Mouse (Mus musculus) kidney, adult 2 months (tissue): ENCODE measurements around the gene Tbl3. TPM values are rescaled to one million over a fixed set of nuclear protein-coding genes. Genes with fewer than 3 reads are reported as not detected.

Experiments used
- DNase-seq: peaks from one replicate; pipeline ENCODE4 v3.0.0; 2021
- H3K27ac ChIP-seq: fragments of 200-500 bp; 2 replicates; pipeline ENCODE4 v1.5.1; 2012; ENCODE audit warnings: low read depth, low read length, control low read depth, inconsistent platforms; ENCODE audit not compliant: insufficient read depth
- H3K27me3 ChIP-seq: fragments of 200-500 bp; replicated peaks from 2 replicates; pipeline ENCODE4 v1.6.1; 2012; ENCODE audit warnings: mild to moderate bottlenecking, moderate library complexity, low read length, inconsistent platforms; ENCODE audit not compliant: control insufficient read depth, insufficient read depth
- H3K36me3 ChIP-seq: fragments of 200-500 bp; 2 replicates; pipeline ENCODE4 v1.6.1; 2012; ENCODE audit warnings: mild to moderate bottlenecking, moderate library complexity, low read length, inconsistent platforms; ENCODE audit not compliant: control insufficient read depth, insufficient read depth
- H3K4me1 ChIP-seq: fragments of 200-500 bp; 2 replicates; pipeline ENCODE4 v1.6.1; 2011; ENCODE audit warnings: low read length; ENCODE audit not compliant: control insufficient read depth, insufficient read depth
- H3K4me3 ChIP-seq: fragments of 200-500 bp; 2 replicates; pipeline ENCODE4 v1.5.1; 2011; ENCODE audit warnings: mild to moderate bottlenecking, low read depth, low read length, control low read depth; ENCODE audit not compliant: insufficient read depth
- CTCF ChIP-seq: fragments of 200-500 bp; conservative IDR thresholded peaks from 2 replicates; pipeline ENCODE4 v1.5.1; 2011; ENCODE audit warnings: low read depth, mild to moderate bottlenecking, control low read depth, low read length, moderate library complexity, mixed read lengths; ENCODE audit not compliant: insufficient read depth, insufficient read length
- POLR2A ChIP-seq: fragments of 200-500 bp; IDR thresholded peaks from one replicate; pipeline ENCODE4 v1.6.1; 2011; ENCODE audit warnings: low read depth, low read length, control low read depth
- WGBS: fragments of 180-500 bp; shearing (Covaris S2); methylation state at CpG from one replicate; pipeline ENCODE4 v1.1.7; 2018; 5-methylcytosine and 5-hydroxymethylcytosine counted together
- polyA plus RNA-seq: library from polyadenylated mRNA; depleted of rRNA; stranded (reverse); fragments of >200 nt; gene quantifications from 2 replicates; pipeline ENCODE4 v1.2.3, GENCODE M21; 2012

Gene Tbl3
- polyA plus RNA-seq, 1 experiment: 48.6 TPM

DNA sequence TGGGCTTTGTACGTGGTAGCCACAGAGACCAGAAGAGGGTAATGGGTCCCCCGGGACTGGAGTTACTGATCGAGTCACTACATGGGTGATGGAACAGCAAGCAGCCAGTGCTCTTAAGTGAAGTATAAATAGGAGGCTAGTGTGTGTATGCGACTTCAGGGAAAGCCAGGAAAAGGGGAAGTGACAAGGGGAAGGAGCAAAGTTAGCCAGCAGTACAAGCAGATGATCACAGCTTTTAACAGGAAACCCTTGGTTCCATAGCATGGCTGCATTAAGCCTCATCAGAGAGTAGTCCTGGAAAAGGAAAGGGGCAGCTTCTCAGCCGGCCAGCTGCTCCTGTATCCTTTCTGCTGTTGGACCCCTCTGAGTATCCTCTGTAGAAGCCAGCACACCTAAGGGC, 15.1 kb downstream of the Tbl3 start:
- H3K4me3 ChIP-seq: no peak overlapping the region
- WGBS: 85% methylated on average over 5 of the region's 5 CpGs
- H3K27ac ChIP-seq: no peak overlapping the region
- no peak for DNase-seq
- 0 out of 2 replicates have a peak, but pooled peaks cover 2% of the 10 kb centered on the region for H3K27me3 ChIP-seq
- TF ChIP-seq POLR2A (no peak), CTCF (no peak)
- no peaks in the 10 kb centered on the region for H3K4me1 ChIP-seq
- no peaks in the 10 kb centered on the region for H3K36me3 ChIP-seq

- Histone ChIP-seq H3K4me1 (no peaks in the 10 kb centered on the region), H3K27me3 (0 out of 2 replicates have a peak, but pooled peaks cover 2% of the 10 kb centered on the region), H3K36me3 (no peaks in the 10 kb centered on the region), H3K27ac (no peak within 1 kb of the TSS), H3K4me3 (peak within 1 kb of the TSS; percentile 23; the same call in 1 of the 2 replicates)
- TF ChIP-seq CTCF (no peak), POLR2A (no peak)
- DNase-seq: no peak
- whole genome bisulfite sequencing: 2% methylated on average over 53 of the region's 55 CpGs
These were observed 18.0 kb downstream of the Tbl3 start, which contains the start of gene Syngr3 for GRCm38 (mm10) chr17:24689251-24690081. Gene Syngr3, minus strand, starts transcription at chr17:24689955.

GRCm38 (mm10) chr17:24687599-24687998, 19.9 kb downstream of the Tbl3 start:
- Histone ChIP-seq H3K4me1 (no peaks in the 10 kb centered on the region), H3K27ac (no peak overlapping the region), H3K36me3 (no peaks in the 10 kb centered on the region), H3K27me3 (0 out of 2 replicates have a peak, but pooled peaks cover 2% of the 10 kb centered on the region), H3K4me3 (peak overlapping the region; percentile 29; the same call in 1 of the 2 replicates)
- 23% methylated on average over 23 of the region's 23 CpGs for WGBS
- no peak for DNase-seq
- TF ChIP-seq CTCF (no peak), POLR2A (no peak)

DNA sequence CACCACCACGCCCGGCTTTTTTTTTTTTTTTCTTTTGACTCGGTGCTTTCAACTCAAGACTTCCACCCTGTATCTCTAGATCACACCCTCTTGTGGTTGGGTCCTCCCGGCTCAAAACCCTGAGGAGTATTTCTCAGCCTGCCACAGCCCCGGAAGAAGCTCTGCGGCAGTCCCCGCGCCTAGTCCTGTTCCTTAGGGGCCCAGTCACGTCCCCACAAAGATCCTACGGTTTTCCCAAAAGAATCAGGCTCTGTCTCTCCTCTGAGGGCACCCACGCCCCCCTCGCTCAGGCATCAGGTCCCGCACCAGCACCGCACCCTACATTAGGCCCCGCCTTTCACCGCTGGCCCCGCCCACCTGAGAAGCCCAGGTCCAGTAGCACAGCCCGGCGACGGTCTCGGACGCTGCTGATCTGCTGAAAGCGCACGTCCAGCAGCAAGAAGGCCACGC, 20.3 kb downstream of the Tbl3 start:
- TF ChIP-seq POLR2A: no peak
- TF ChIP-seq CTCF: no peak
- H3K27me3 ChIP-seq: 0 out of 2 replicates have a peak, but pooled peaks cover 2% of the 10 kb centered on the region
- peak overlapping the region; percentile 29; the same call in 1 of the 2 replicates for H3K4me3 ChIP-seq
- H3K27ac ChIP-seq: no peak overlapping the region
- peak; percentile 75 for DNase-seq
- no peaks in the 10 kb centered on the region for H3K36me3 ChIP-seq
- H3K4me1 ChIP-seq: no peaks in the 10 kb centered on the region
- 4% methylated on average over 25 of the region's 25 CpGs for WGBS

GRCm38 (mm10) chr17:24686514-24686913, 20.9 kb downstream of the Tbl3 start:
- Histone ChIP-seq H3K4me1 (no peaks in the 10 kb centered on the region), H3K4me3 (no peak overlapping the region), H3K27me3 (0 out of 2 replicates have a peak, but pooled peaks cover 2% of the 10 kb centered on the region), H3K36me3 (no peaks in the 10 kb centered on the region), H3K27ac (no peak overlapping the region)
- 50% methylated on average over 16 of the region's 16 CpGs for WGBS
- DNase-seq: peak; percentile 72
- TF ChIP-seq POLR2A: no peak
- no peak for TF ChIP-seq CTCF

DNA sequence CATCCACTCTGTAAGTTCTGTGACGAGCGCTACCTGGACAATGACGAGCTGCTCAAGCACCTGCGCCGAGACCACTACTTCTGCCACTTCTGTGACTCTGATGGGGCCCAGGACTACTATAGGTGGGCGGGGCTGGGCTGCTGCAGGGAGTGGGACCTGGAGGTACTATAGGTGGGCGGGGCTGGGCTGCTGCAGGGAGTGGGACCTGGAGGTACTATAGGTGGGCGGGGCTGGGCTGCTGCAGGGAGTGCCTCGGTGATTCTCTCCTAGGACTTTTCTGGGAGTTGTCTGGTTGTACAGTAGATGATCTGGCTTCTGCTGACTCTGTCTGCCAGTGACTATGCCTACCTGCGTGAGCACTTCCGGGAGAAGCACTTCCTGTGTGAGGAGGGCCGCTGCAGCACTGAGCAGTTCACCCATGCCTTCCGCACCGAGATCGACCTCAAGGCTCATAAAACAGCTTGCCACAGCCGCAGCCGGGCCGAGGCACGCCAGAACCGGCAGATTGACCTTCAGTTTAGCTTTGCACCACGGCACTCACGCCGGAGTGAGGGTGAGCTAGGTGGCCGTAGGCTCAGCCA, 29.9 kb downstream of the Tbl3 start:
- Histone ChIP-seq H3K36me3 (no peaks in the 10 kb centered on the region), H3K27me3 (no peaks in the 10 kb centered on the region), H3K4me1 (no peaks in the 10 kb centered on the region), H3K4me3 (no peak overlapping the region), H3K27ac (no peak overlapping the region)
- 85% methylated on average over 24 of the region's 24 CpGs for WGBS
- no peak for DNase-seq
- TF ChIP-seq POLR2A (no peak), CTCF (no peak)

DNA sequence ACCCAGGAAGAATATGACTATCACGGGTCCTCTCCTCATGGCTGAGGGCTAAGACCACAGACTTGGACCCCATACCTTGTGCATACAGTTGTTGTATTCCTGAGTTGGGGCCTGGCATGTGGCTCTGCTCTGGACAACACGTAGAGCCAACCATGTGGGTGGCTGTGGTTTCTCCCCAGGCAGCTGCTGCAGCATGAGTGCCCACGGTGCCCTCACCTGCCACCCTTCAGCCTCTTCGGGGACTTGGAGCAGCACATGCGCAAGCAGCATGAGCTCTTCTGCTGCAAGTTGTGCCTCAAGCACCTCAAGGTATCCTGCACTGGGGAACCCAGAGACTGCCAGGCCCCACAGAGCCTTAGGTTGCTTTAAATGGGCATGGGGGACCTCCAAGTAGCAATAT, 30.6 kb downstream of the Tbl3 start:
- no peak for TF ChIP-seq POLR2A
- TF ChIP-seq CTCF: no peak
- WGBS: 94% methylated on average over 5 of the region's 5 CpGs
- no peak for DNase-seq
- no peaks in the 10 kb centered on the region for H3K36me3 ChIP-seq
- H3K4me3 ChIP-seq: no peak overlapping the region
- H3K27ac ChIP-seq: no peak overlapping the region
- peaks cover 3% of the 10 kb centered on the region; the same call in 1 of the 2 replicates for H3K4me1 ChIP-seq
- no peaks in the 10 kb centered on the region for H3K27me3 ChIP-seq
